Mouse (Mus musculus): Measurements from ENCODE around the gene Nprl3.
"Not testable (repeated sequence)": the region's sequence is repeated elsewhere in the genome, so short reads cannot be mapped to it uniquely, and the experiment has no call there.

Gene Nprl3

DNA sequence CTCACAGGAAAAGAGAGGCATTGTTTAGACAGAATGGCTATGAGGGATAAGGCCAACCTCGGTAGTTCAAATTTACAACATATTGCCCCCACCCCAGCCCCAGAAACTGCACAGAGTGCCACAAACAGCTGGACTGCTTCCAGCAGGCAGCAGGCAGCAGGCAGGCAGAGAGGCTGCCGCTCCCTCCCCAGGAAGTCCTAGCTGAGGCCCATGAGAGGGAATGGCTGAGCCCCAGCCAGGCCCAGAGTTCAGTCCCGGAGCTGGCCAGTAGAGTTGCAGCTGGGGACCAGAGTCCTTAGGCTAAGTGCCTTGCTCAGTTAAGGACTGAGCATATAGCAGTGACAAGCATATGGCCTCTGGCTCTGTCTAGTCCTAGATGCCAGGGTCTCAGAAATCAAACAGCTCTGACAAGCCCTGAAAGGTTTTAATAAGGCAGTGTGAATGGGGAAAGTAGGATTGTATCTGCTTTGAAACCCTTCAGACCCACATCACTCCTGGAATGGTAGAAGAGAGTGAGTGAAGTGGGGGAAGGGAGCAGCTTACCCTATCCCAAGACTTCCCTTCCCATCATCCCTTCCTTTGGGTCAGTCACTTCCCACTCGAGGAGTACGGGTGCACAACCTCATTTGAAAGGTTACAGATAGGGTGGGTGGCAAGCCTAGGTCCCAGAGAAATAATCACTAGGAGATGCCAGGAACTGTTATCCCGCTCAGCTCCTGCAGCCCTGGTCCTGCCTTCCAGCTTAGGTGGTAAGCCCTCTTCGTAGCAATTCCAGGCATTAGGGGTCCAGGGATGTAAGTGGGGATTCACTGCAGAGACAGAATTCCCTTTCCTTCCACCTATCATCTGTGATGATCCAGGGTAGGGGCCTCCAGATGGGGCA lies 42.0 kb downstream of the Nprl3 start:
- no peak for DNase-seq (ENCODE audit: low read depth, low spot score)

- DNase-seq (ENCODE audit: low read depth, low spot score), result no peak
These were observed 42.9 kb downstream of the Nprl3 start for GRCm38 (mm10) chr11:32224468-32225139.

DNA sequence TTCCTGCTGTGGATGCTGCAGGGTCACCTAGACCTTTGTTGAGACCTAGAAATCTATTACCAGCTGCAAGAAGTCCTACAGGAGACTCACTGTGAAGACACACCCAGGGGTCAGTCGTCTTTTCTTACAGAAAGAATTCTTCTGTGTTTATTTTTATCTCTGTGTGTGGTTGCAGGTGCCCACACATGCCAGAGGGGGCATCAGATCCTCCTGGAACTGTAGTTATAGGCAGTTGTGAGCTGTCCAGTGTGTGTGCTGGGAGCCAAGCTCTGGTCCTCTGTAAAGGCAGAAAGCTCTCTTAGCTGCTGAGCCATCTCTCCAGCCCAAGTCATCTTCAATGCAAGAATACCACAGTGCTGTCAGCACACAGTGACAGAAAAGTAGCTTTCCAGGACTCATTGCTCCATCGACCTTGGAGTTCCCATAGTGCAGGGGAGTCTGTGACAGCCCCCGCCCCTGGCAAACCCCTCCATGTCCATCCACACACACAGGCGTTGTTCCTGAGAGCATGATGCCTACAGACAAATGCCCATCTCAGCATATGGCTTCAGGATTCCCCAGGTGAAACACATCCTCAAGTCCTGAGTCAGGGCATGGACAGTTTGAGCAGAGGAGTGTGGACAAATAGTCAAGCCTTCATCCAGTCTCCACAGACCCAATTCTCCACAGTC lies 44.1 kb downstream of the Nprl3 start:
- no peak for DNase-seq (ENCODE audit: low read depth, low spot score)

DNA sequence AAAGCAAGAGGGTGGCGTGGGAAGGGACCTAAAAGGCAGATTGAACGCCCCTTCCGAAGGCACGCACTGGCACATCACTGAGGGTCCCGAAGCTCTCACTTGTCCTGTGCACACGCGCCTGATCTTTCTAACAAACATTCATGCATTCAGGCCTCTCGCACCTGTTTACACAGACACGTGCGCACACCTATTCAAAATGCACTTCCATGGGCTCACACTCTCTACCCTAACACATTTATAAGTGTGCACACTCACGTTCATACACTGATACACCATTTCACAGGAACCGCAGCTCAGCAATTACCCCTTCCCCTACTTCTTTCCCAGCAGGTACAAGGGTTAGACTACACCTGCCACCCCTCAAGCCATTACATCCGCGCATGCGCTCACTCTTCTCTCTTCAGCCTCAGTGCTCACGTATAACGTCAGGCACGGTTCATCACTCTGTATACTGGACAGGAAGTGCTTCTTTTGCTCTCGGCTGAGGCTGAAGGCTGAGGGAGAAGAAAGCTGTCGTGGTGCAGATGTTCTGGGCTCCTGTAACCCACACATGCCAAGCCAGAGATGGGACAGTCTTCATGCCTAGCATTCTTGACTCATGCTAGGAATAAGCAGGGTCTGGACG lies 44.8 kb downstream of the Nprl3 start:
- DNase-seq (ENCODE audit: low read depth, low spot score), result no peak

- DNase-seq (ENCODE audit: low read depth, low spot score), result no peak
These were observed 45.5 kb downstream of the Nprl3 start, which contains the start of gene Rhbdf1 for GRCm38 (mm10) chr11:32221951-32222409. Rhbdf1 (minus strand) TSS chr11:32222300.

GRCm38 (mm10) chr11:32221225-32221950 lies 46.1 kb downstream of the Nprl3 start:
- DNase-seq (ENCODE audit: low read depth, low spot score), result no peak

GRCm38 (mm10) chr11:32220607-32221224 lies 46.8 kb downstream of the Nprl3 start:
- no peak for DNase-seq (ENCODE audit: low read depth, low spot score)

- DNase-seq (ENCODE audit: low read depth, low spot score), result no peak
These were observed 48.2 kb downstream of the Nprl3 start for GRCm38 (mm10) chr11:32219287-32219686.

DNA sequence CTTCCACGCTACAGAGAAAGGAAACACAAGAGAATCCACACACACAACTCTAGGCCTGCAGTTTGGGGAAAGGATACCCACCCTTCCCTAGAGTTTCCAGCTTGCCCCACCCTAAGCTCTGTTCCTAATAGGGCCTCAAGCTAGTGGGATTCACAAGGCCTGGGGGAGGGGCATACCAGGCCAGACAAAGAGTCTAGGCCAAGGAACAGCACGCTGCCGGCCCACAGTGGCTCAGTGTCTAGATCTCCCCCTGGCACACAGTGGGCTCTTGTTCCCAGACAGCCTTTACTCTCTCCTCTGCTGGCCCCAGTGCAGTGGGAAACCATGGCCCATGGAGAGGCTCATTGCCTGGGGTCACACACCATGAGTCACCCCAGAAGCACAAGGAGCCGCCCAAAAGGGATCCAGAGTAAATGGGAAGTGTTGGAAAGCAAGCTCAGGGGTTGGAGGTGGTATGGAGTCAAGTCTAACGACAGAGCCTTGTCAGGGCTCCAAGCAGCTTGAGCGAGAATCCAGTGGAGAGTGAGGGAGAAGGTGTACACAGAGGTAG lies 48.9 kb downstream of the Nprl3 start:
- no peak for DNase-seq (ENCODE audit: low read depth, low spot score)

DNA sequence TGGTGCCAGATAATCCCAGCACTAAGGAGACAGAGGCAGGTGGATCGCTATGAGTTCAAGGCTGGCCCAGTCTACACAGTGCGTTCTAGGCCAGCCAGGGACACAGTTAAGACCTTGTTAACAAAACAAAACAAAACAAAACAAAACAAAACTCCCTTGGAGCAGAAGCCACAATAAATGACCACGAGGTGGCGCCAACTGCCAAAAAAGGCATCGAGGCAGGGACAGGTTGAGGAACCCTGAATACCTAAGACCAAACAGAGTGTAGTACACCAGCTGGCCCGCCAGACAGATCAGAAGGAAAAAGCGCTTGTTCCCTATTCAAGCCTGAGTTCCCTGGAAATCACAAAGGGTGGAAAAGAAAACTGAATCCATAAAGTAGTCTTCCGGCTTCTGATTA lies 50.7 kb downstream of the Nprl3 start:
- DNase-seq (ENCODE audit: low read depth, low spot score), result no peak

DNA sequence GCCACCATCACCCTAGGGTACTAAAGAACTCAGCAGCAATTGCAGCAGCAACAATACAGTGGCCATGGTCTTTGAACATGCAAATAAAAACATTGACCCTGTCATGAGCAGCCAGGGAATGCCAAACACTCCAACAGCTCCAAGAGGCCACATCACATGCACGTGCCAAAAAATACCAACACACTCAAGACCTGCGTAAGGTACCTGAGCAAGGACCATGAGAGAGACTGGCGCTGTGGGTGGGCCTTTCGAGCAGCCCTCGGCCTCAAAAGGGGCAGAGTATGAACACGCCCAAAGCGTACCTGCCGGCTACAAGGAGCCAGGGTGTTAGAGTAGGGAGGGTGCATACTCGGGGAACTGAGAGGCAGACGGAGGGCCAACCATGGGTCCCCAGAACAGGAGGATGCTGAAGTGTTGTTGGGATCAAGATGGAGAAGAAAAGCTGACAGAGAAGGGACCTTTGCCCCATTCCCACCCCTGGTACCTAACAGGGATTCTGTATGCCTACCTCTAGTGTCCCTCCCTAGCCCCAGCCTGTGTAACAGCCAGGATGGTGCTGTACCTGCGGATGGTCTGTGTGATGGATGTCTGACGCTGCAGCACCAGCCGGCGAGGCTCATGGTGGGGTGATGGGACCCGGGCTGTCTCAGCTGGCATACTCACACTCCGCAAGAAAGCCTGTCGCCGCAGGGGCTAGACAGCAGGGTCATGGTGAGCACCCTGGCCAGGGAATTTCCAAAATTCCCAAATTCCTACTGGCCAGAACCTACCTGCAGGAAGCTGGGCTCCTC lies 51.9 kb downstream of the Nprl3 start:
- no peak for DNase-seq (ENCODE audit: low read depth, low spot score)

DNA sequence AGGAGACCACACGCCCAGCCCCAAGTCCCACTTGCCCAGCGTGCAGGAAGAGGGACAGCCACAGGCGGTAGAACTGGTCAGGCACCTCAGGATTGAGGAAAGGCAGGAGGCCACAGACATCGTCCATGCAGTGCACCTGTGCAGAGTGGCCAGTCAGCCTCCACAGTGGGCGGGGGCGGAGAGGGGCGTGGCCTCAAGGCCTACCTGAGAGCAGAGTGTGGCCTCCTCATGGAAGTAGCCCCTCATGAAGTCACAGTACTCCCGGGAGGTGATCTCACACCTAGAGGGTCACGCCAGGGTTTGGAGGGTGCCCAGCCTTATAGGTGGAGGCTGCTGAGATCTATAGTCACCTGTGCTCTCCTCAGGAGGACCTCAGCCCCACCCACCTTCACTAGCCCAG lies 56.9 kb downstream of the Nprl3 start:
- no peak for DNase-seq (ENCODE audit: low read depth, low spot score)

DNA sequence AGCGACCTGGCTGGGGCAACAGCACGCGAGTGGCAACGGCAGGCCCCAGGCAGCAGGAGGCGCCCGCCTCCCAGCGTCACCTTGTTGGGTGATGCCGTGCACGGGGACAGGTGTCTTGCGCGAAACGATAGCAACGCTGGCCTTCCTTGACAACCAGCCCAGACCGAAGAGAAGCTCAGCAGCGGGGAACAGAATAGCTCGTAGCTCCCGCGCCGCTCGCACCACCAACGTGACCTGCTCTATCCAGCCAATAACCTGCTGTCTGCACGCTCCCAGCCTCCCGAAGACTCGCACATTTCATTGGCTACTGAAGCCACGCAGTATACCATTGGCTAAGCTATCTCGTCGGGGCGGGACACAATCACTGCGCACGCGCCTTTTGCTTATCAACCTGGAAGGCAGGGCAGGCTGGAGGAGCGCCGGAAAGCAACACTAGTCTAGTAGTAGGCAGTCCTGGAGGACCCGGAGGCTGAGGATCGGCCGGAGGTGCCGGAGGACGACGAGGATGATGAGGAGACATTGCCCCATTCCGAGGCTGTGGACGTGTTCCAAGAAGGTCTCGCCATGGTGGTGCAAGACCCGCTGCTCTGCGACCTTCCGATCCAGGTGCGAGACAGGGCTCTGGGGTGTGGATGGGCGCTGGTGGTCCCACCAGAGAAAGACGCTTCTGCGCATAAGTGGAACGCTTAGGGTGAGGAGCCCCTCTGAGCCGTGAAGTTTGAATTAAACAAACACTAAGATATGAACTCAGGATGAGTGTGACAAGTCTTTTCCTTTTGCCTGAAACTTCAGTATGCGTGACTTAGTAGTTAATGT lies 62.2 kb downstream of the Nprl3 start, which contains the start of gene Snrnp25:
TSS of gene Snrnp25 (plus strand) at position 358 of the 816 bp plus-strand sequence.
- peak; percentile 93 for DNase-seq (ENCODE audit: low read depth, low spot score)

DNA sequence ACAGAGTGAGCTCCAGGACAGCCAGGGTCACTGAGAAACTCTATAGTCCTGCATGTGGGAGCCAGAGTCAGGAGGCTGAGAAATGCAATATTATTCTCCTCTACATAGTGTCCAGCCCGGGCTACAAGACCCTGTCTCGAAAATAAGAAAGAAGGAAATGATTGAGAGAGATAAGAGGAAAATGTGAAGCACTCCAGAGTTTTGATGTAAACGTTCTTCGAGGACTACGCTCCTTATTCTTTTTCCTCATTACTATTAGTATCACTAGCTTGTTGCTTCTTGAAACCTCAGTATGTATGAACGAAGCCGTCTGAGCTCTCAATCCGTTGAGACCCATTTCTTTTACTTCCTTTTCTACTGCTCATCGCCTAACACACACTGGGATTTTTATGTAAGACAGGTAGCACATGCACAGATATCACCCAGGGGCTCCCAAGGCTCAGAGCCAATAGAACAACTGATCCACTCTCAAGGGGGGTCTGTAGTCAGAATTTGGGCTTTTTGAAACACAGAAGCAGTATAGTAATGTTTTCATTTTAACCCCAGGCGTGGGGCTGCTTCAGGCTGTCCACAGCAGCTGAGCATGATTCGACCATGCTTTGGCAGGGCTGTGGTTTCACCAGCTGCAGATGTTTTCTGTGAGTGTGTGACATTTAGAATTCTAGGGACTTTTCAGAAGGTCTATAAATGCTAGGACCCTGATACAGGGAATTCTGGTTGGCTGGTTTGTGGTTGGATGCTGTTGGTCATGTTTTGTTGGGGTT lies 65.4 kb downstream of the Nprl3 start:
- DNase-seq (ENCODE audit: low read depth, low spot score), result no peak

GRCm38 (mm10) chr11:32200992-32201391 lies 66.5 kb downstream of the Nprl3 start:
- DNase-seq (ENCODE audit: low read depth, low spot score), result not testable (repeated sequence)

DNA sequence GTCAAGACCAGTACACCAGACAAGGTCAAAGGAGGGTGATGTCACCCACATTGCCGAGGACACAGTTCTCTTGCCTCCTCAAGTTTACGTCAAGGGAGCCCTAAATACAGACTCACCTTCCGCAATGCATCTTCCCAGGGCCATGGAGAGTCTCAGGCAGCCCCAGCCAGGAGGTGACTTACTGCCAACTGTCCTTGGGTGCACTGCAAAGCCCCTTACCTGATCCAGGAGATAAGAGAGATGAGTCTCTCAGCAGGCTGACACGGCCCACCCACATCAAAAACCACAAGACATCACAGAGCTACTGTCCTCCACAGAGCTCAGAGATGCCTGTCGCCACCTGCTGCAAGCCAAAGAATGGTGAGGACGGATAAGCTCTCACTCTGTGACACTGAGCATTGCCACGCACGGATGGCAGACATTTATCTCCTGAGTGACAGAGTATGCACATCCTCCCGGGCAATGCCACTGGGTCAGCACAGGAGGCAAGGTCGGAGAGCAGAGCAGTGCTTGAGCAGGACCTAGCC lies 67.4 kb downstream of the Nprl3 start, which contains the start of gene Il9r:
TSS of gene Il9r (minus strand) at position 205 of the 527 bp plus-strand sequence.
- DNase-seq (ENCODE audit: low read depth, low spot score), result no peak

DNA sequence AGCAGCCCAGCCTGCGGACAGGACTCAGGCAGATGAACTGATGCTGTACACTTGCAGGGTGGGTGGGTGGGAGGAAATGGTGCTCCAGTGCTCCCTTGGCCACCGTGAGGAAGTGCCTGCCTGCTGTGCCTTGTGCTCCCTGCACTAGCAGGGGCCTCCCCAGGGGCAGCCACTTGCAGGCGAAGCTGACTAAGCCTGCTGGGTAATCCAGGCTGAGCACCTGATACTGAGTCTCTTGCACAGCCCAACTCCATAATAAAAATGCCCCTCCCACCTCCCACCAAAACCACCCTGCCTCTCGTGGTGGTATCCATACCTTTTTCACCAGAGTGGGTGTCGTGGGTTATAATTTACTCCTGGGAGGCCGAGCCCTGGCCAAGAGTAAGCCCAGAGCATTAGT lies 68.3 kb downstream of the Nprl3 start:
- DNase-seq (ENCODE audit: low read depth, low spot score), result no peak

All from brain, embryonic 18.5 days (tissue).